Mouse (Mus musculus): ENCODE measurements around the gene Dio3. TPM values are rescaled to one million over a fixed set of nuclear protein-coding genes. Genes with fewer than 3 reads are reported as not detected.

Gene Dio3
- polyA plus RNA-seq, 2 experiments from 2014 or later, result not detected

Other genes with a start within 250 kb of the Dio3 start
- gene Ppp2r5c, start 168.1 kb downstream of the Dio3 start, polyA plus RNA-seq (2017; shearing (Covaris generic)), result 100 to 1,000 TPM; 583 to 590 TPM

All from activated CD4-positive, CD25-positive, alpha-beta regulatory T cell, adult 4 months (primary cell).